Mouse (Mus musculus): ENCODE measurements around the gene Vmn1r199. TPM values are rescaled to one million over a fixed set of nuclear protein-coding genes. Genes with fewer than 3 reads are reported as not detected.
"Not testable (repeated sequence)": the region's sequence is repeated elsewhere in the genome, so short reads cannot be mapped to it uniquely, and the experiment has no call there.

The Vmn1r199 gene
- polyA plus RNA-seq (2015; fragmentation: Nextera tagmentation; extraction: Ambion mirVana) = not detected in 2 replicates

- no peaks in the 10 kb centered on the region for H3K9me3 ChIP-seq (replicated peaks; ENCODE audit: control insufficient read depth, low read length)
- H3K9ac ChIP-seq (ENCODE audit: low read length) = no peak within 1 kb of the TSS
- ATAC-seq (replicated peaks; ENCODE audit: extremely low read depth, insufficient read depth, low FRiP score) = no peak
- 77% methylated on average over 2 of the region's 2 CpGs for WGBS
- no peak within 1 kb of the TSS for H3K4me3 ChIP-seq (ENCODE audit: low read length)
- H3K36me3 ChIP-seq (ENCODE audit: control insufficient read depth, insufficient read depth) = no peaks in the 10 kb centered on the region
- no peak within 1 kb of the TSS for H3K4me2 ChIP-seq (ENCODE audit: low read depth, low read length)
- no peak within 1 kb of the TSS for H3K27ac ChIP-seq (ENCODE audit: low read length)
- no peaks in the 10 kb centered on the region for H3K27me3 ChIP-seq (ENCODE audit: control insufficient read depth, insufficient read depth, low read length)
- H3K4me1 ChIP-seq (ENCODE audit: control insufficient read depth, insufficient read depth, low read length) = peaks cover 6% of the 10 kb centered on the region
These were observed at the start of gene Vmn1r199 for GRCm38 (mm10) chr13:22379518-22379917. TSS of gene Vmn1r199 (plus strand) at chr13:22379818.

DNA sequence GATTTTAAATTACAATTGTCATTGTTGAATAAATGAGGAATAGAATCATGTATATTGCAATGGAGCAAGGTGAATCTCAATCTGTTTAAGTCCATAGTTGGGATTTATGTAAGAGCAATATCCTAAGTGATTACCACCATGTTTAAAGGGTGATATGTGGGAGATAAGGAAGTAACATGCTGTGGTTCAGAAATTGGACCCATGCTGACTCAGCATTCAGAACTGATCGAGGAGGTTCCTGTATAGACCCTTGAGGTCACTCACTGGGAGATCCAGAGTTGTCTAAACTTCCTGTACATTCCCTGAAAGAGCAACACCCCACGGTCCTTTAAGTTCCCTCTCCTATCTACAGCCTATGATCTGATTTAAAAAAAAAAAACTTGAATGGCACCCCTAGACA is 46.3 kb upstream of the Vmn1r199 start:
- H3K27ac ChIP-seq (ENCODE audit: low read length) = no peak overlapping the region
- H3K27me3 ChIP-seq (ENCODE audit: control insufficient read depth, insufficient read depth, low read length) = no peaks in the 10 kb centered on the region
- ATAC-seq (replicated peaks; ENCODE audit: extremely low read depth, insufficient read depth, low FRiP score) = no peak
- WGBS = 54% methylated on average over 2 of the region's 2 CpGs
- H3K4me3 ChIP-seq (ENCODE audit: low read length) = no peak overlapping the region
- H3K4me1 ChIP-seq (ENCODE audit: control insufficient read depth, insufficient read depth, low read length) = no peaks in the 10 kb centered on the region
- no peak overlapping the region for H3K9ac ChIP-seq (ENCODE audit: low read length)
- H3K36me3 ChIP-seq (ENCODE audit: control insufficient read depth, insufficient read depth) = no peaks in the 10 kb centered on the region
- H3K9me3 ChIP-seq (replicated peaks; ENCODE audit: control insufficient read depth, low read length) = no peaks in the 10 kb centered on the region
- H3K4me2 ChIP-seq (ENCODE audit: low read depth, low read length) = no peak overlapping the region

DNA sequence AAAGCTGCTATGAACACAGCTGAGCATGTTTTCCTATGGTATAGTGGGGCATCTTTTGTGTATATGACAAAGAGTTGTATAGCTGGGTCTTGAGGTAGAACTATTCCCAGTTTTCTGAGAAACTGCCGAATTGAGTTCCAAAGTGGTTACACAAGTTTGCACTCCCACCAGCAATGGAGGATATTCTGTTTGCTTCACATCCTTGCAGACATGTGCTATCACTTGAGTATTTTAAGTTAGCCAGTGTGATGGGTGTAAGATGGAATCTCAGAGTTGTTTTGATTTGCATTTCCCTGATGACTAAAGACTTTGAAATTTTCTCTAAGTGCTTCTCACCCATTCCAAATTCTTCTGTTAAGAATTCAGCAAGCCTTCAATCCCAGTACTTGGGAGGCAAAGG is 44.1 kb upstream of the Vmn1r199 start:
- no peak for ATAC-seq (replicated peaks; ENCODE audit: extremely low read depth, insufficient read depth, low FRiP score)
- 69% methylated on average over 1 of the region's 1 CpGs for WGBS

DNA sequence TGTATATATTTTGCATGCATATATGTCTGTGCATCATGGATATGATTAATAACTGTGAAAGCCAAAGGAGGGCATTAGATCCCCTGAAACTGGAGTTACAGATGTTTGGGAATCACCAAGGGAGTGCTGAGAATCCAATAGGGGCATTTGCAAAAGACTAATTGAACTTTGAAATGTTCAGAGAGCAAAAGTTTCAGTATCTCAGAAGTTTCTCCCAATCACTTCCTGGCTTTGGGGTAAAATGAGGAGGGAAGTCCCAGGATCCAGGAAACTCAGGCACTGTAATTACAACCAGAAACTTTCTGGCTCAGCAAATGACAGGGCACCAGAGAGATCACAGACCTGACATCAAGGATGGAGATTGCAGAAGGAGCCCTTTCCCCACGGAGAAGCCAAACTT is 29.6 kb upstream of the Vmn1r199 start, which contains the start of gene Vmn1r198:
Gene Vmn1r198 (plus strand): TSS at position 301 of the 400 bp plus-strand sequence.
- Histone ChIP-seq H3K4me3 (ENCODE audit: low read length) (no peak within 1 kb of the TSS), H3K36me3 (ENCODE audit: control insufficient read depth, insufficient read depth) (no peaks in the 10 kb centered on the region), H3K27ac (ENCODE audit: low read length) (no peak within 1 kb of the TSS), H3K27me3 (ENCODE audit: control insufficient read depth, insufficient read depth, low read length) (no peaks in the 10 kb centered on the region), H3K4me2 (ENCODE audit: low read depth, low read length) (no peak within 1 kb of the TSS), H3K9me3 (replicated peaks; ENCODE audit: control insufficient read depth, low read length) (no peaks in the 10 kb centered on the region), H3K9ac (ENCODE audit: low read length) (no peak within 1 kb of the TSS), H3K4me1 (ENCODE audit: control insufficient read depth, insufficient read depth, low read length) (no peaks in the 10 kb centered on the region)
- no peak for ATAC-seq (replicated peaks; ENCODE audit: extremely low read depth, insufficient read depth, low FRiP score)
- 30% methylated on average over 1 of the region's 1 CpGs for WGBS

More for the DNA sequence above, 44.1 kb upstream of the Vmn1r199 start:
- Histone ChIP-seq H3K4me3 (ENCODE audit: low read length) (no peak overlapping the region), H3K4me2 (ENCODE audit: low read depth, low read length) (no peak overlapping the region), H3K9me3 (replicated peaks; ENCODE audit: control insufficient read depth, low read length) (no peaks in the 10 kb centered on the region), H3K27ac (ENCODE audit: low read length) (no peak overlapping the region), H3K27me3 (ENCODE audit: control insufficient read depth, insufficient read depth, low read length) (no peaks in the 10 kb centered on the region), H3K4me1 (ENCODE audit: control insufficient read depth, insufficient read depth, low read length) (no peaks in the 10 kb centered on the region), H3K9ac (ENCODE audit: low read length) (no peak overlapping the region), H3K36me3 (ENCODE audit: control insufficient read depth, insufficient read depth) (no peaks in the 10 kb centered on the region)

- Histone ChIP-seq H3K9me3 (replicated peaks; ENCODE audit: control insufficient read depth, low read length) (no peaks in the 10 kb centered on the region), H3K27ac (ENCODE audit: low read length) (no peak overlapping the region), H3K9ac (ENCODE audit: low read length) (no peak overlapping the region), H3K4me1 (ENCODE audit: control insufficient read depth, insufficient read depth, low read length) (no peaks in the 10 kb centered on the region), H3K4me3 (ENCODE audit: low read length) (no peak overlapping the region), H3K4me2 (ENCODE audit: low read depth, low read length) (no peak overlapping the region), H3K27me3 (ENCODE audit: control insufficient read depth, insufficient read depth, low read length) (no peaks in the 10 kb centered on the region), H3K36me3 (ENCODE audit: control insufficient read depth, insufficient read depth) (no peaks in the 10 kb centered on the region)
- ATAC-seq (replicated peaks; ENCODE audit: extremely low read depth, insufficient read depth, low FRiP score) = no peak
- 85% methylated on average over 1 of the region's 1 CpGs for WGBS
These were observed 28.8 kb upstream of the Vmn1r199 start for GRCm38 (mm10) chr13:22350813-22351212.

DNA sequence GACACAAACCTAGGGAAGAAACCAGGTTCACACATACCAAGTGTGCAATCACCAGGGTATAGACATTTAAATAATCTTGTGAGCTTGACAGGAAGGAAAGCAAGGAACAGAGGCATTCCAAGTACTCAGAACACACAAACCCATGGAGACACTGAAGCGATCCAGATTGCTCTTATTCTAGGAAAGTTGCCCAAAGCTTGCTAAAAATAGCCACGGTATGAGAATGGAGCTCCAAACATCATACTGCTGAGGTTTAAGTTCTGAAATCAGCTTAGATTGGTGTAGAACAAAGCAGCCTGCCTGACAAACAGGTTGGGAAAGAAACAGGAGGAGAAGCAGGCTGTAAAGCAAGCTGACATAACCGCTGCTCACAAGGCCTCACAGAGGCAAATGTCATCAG is 1.5 kb downstream of the Vmn1r199 start:
- not testable (repeated sequence) for H3K9ac ChIP-seq (ENCODE audit: low read length); H3K4me3 ChIP-seq (ENCODE audit: low read length); H3K4me1 ChIP-seq (ENCODE audit: control insufficient read depth, insufficient read depth, low read length); H3K36me3 ChIP-seq (ENCODE audit: control insufficient read depth, insufficient read depth); ATAC-seq (replicated peaks; ENCODE audit: extremely low read depth, insufficient read depth, low FRiP score); H3K4me2 ChIP-seq (ENCODE audit: low read depth, low read length); H3K9me3 ChIP-seq (replicated peaks; ENCODE audit: control insufficient read depth, low read length); H3K27me3 ChIP-seq (ENCODE audit: control insufficient read depth, insufficient read depth, low read length)
- peak overlapping the region; percentile 57 for H3K27ac ChIP-seq (ENCODE audit: low read length)
- 22% methylated on average over 3 of the region's 3 CpGs for WGBS

DNA sequence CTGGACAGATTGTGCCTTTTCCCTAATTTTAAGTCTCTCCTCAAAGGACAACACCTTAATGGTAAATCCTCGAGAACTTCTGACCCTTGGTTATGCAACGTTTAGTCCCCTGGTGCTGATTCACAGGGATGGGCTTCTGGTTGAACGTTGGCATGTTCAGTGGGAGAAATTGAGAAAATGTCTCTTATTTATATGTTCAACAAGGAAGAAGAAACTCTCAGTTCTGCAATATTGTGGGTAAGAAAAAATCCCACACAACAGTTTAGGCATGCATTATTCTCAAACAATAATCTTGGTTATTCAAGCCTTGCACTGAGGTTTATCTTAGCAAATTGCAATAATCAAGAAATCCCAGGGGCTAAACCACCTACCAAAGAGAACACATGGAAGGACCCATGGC is 3.8 kb downstream of the Vmn1r199 start:
- no peaks in the 10 kb centered on the region for H3K9me3 ChIP-seq (replicated peaks; ENCODE audit: control insufficient read depth, low read length)
- no peak for ATAC-seq (replicated peaks; ENCODE audit: extremely low read depth, insufficient read depth, low FRiP score)
- 70% methylated on average over 3 of the region's 3 CpGs for WGBS
- peaks cover 6% of the 10 kb centered on the region for H3K4me1 ChIP-seq (ENCODE audit: control insufficient read depth, insufficient read depth, low read length)
- H3K27me3 ChIP-seq (ENCODE audit: control insufficient read depth, insufficient read depth, low read length) = no peaks in the 10 kb centered on the region
- no peak overlapping the region for H3K4me3 ChIP-seq (ENCODE audit: low read length)
- no peak overlapping the region for H3K9ac ChIP-seq (ENCODE audit: low read length)
- no peak overlapping the region for H3K4me2 ChIP-seq (ENCODE audit: low read depth, low read length)
- no peaks in the 10 kb centered on the region for H3K36me3 ChIP-seq (ENCODE audit: control insufficient read depth, insufficient read depth)
- H3K27ac ChIP-seq (ENCODE audit: low read length) = no peak overlapping the region

DNA sequence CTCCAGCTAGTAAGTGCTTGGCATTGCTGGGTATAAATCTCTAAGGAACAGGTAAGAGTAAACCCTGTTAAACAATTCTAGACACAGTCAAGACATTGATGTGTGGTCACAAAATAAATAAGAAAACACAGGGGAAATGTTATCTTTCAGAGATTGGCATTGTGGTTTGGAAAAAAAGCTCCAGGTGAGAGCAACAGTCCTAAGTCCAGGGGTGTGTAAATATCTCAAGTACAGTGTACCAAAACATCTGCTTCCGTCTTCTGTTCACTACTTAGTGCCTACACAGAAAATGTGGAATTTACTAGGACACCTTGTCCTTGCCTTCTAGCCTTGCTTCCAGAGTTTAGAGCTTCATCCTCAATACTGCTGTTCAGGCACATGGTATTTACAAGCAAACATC is 7.4 kb downstream of the Vmn1r199 start:
- ATAC-seq (replicated peaks; ENCODE audit: extremely low read depth, insufficient read depth, low FRiP score) = no peak

DNA sequence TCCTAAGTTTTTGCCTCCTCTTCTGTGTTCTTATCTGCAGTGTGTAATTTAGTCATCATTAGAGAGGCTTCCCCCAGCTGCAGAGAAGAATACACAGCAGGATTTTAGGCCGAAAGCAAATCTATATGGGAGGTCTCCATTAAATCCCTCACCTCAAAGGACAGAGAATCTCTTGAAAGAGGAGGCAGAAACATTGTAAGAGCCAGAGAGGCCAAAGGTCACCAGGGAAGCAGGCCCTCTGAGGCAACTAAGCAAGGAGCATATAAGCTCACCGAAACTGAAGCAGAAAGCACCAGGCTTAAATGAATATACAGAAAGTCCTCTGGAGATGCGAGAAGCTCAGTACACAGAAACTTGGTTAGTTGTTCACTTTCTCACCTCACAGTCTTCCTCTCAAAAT is 10.5 kb downstream of the Vmn1r199 start, which contains the start of gene Vmn1r200:
Gene Vmn1r200 (plus strand): TSS at position 301 of the 400 bp plus-strand sequence.
- Histone ChIP-seq H3K9me3 (replicated peaks; ENCODE audit: control insufficient read depth, low read length) (no peaks in the 10 kb centered on the region), H3K9ac (ENCODE audit: low read length) (no peak within 1 kb of the TSS), H3K27ac (ENCODE audit: low read length) (no peak within 1 kb of the TSS), H3K27me3 (ENCODE audit: control insufficient read depth, insufficient read depth, low read length) (no peaks in the 10 kb centered on the region), H3K4me1 (ENCODE audit: control insufficient read depth, insufficient read depth, low read length) (no peaks in the 10 kb centered on the region), H3K36me3 (ENCODE audit: control insufficient read depth, insufficient read depth) (no peaks in the 10 kb centered on the region), H3K4me3 (ENCODE audit: low read length) (no peak within 1 kb of the TSS), H3K4me2 (ENCODE audit: low read depth, low read length) (no peak within 1 kb of the TSS)
- ATAC-seq (replicated peaks; ENCODE audit: extremely low read depth, insufficient read depth, low FRiP score) = no peak
- 80% methylated on average over 3 of the region's 3 CpGs for WGBS

More for the DNA sequence above, 7.4 kb downstream of the Vmn1r199 start:
- no peaks in the 10 kb centered on the region for H3K9me3 ChIP-seq (replicated peaks; ENCODE audit: control insufficient read depth, low read length)
- no peaks in the 10 kb centered on the region for H3K36me3 ChIP-seq (ENCODE audit: control insufficient read depth, insufficient read depth)
- no peak overlapping the region for H3K4me2 ChIP-seq (ENCODE audit: low read depth, low read length)
- no peaks in the 10 kb centered on the region for H3K4me1 ChIP-seq (ENCODE audit: control insufficient read depth, insufficient read depth, low read length)
- no peak overlapping the region for H3K4me3 ChIP-seq (ENCODE audit: low read length)
- H3K9ac ChIP-seq (ENCODE audit: low read length) = no peak overlapping the region
- H3K27ac ChIP-seq (ENCODE audit: low read length) = no peak overlapping the region
- 76% methylated on average over 1 of the region's 1 CpGs for WGBS
- no peaks in the 10 kb centered on the region for H3K27me3 ChIP-seq (ENCODE audit: control insufficient read depth, insufficient read depth, low read length)
